Mouse (Mus musculus): ENCODE data around the gene Zfp423.

Gene Zfp423

GRCm38 (mm10) chr8:87804327-87804900, 155.0 kb downstream of the Zfp423 start:
- no peak for DNase-seq (ENCODE audit: low read depth)

- DNase-seq (ENCODE audit: low read depth), result no peak
Observed at GRCm38 (mm10) chr8:87803437-87803836, 156.0 kb downstream of the Zfp423 start.

- DNase-seq (ENCODE audit: low read depth), result no peak
Observed at GRCm38 (mm10) chr8:87802571-87802970, 156.8 kb downstream of the Zfp423 start.

GRCm38 (mm10) chr8:87800121-87800520, 159.3 kb downstream of the Zfp423 start:
- DNase-seq (ENCODE audit: low read depth), result no peak

- no peak for DNase-seq (ENCODE audit: low read depth)
Observed at GRCm38 (mm10) chr8:87796234-87796633, 163.2 kb downstream of the Zfp423 start.

GRCm38 (mm10) chr8:87794639-87795038, 164.8 kb downstream of the Zfp423 start:
- DNase-seq (ENCODE audit: low read depth), result no peak

- DNase-seq (ENCODE audit: low read depth), result no peak
Observed at GRCm38 (mm10) chr8:87791103-87791502, 168.3 kb downstream of the Zfp423 start.

GRCm38 (mm10) chr8:87784641-87785439, 174.6 kb downstream of the Zfp423 start:
- no peak for DNase-seq (ENCODE audit: low read depth)

GRCm38 (mm10) chr8:87784227-87784626, 175.2 kb downstream of the Zfp423 start:
- no peak for DNase-seq (ENCODE audit: low read depth)

GRCm38 (mm10) chr8:87783198-87783597, 176.2 kb downstream of the Zfp423 start:
- DNase-seq (ENCODE audit: low read depth), result no peak

GRCm38 (mm10) chr8:87777586-87777985, 181.8 kb downstream of the Zfp423 start:
- DNase-seq (ENCODE audit: low read depth), result no peak

GRCm38 (mm10) chr8:87775889-87776288, 183.5 kb downstream of the Zfp423 start:
- DNase-seq (ENCODE audit: low read depth), result no peak

GRCm38 (mm10) chr8:87774966-87775365, 184.4 kb downstream of the Zfp423 start:
- no peak for DNase-seq (ENCODE audit: low read depth)

GRCm38 (mm10) chr8:87772894-87773502, 186.4 kb downstream of the Zfp423 start:
- no peak for DNase-seq (ENCODE audit: low read depth)

- no peak for DNase-seq (ENCODE audit: low read depth)
Observed at GRCm38 (mm10) chr8:87767882-87768281, 191.5 kb downstream of the Zfp423 start.

- DNase-seq (ENCODE audit: low read depth), result no peak
Observed at GRCm38 (mm10) chr8:87765276-87765675, 194.1 kb downstream of the Zfp423 start.

GRCm38 (mm10) chr8:87758750-87759149, 200.6 kb downstream of the Zfp423 start:
- DNase-seq (ENCODE audit: low read depth), result no peak

GRCm38 (mm10) chr8:87754853-87755252, 204.5 kb downstream of the Zfp423 start:
- DNase-seq (ENCODE audit: low read depth), result no peak

- no peak for DNase-seq (ENCODE audit: low read depth)
Observed at GRCm38 (mm10) chr8:87753636-87754035, 205.8 kb downstream of the Zfp423 start.

- DNase-seq (ENCODE audit: low read depth), result no peak
Observed at GRCm38 (mm10) chr8:87753148-87753547, 206.2 kb downstream of the Zfp423 start.

- DNase-seq (ENCODE audit: low read depth), result no peak
Observed at GRCm38 (mm10) chr8:87752710-87753109, 206.7 kb downstream of the Zfp423 start.

- no peak for DNase-seq (ENCODE audit: low read depth)
Observed at GRCm38 (mm10) chr8:87747582-87747981, 211.8 kb downstream of the Zfp423 start.

GRCm38 (mm10) chr8:87747142-87747541, 212.3 kb downstream of the Zfp423 start:
- no peak for DNase-seq (ENCODE audit: low read depth)

Measured in induced T-regulatory cell, adult 2 months (primary cell).